Mouse (Mus musculus) lung, embryonic 14.5 days (tissue): Measurements from ENCODE around the gene Smurf1. TPM values are rescaled to one million over a fixed set of nuclear protein-coding genes. Genes with fewer than 3 reads are reported as not detected.
A peak's percentile ranks its signal among the peaks of the same experiment; 100 is the strongest.

ENCODE experiments used
- ATAC-seq: fragments of 200-750 bp; cut with Nextera tagmentation; 2 replicates; pipeline ENCODE4 v1.8.0; 2017; ENCODE audit warnings: mild to moderate bottlenecking, moderate TSS enrichment, moderate library complexity; ENCODE audit not compliant: insufficient read depth
- DNase-seq: peaks from one replicate; pipeline ENCODE4 v3.0.0-alpha.2; 2015
- H3K27ac ChIP-seq: fragments of 300-500 bp; sonication (generic); 2 replicates; pipeline ENCODE4 v1.5.1; 2014; ENCODE audit warnings: low read depth, mild to moderate bottlenecking, moderate library complexity
- H3K27me3 ChIP-seq: fragments of 300-500 bp; sonication (generic); 2 replicates; pipeline ENCODE4 v1.6.1; 2014; ENCODE audit warnings: low read length, control low read depth; ENCODE audit not compliant: insufficient read depth
- H3K36me3 ChIP-seq: fragments of 300-500 bp; sonication (generic); 2 replicates; pipeline ENCODE4 v1.6.1; 2014; ENCODE audit warnings: control low read depth; ENCODE audit not compliant: insufficient read depth
- H3K4me1 ChIP-seq: fragments of 300-500 bp; sonication (generic); 2 replicates; pipeline ENCODE4 v1.6.1; 2014; ENCODE audit warnings: antibody characterized with exemption, control low read depth; ENCODE audit not compliant: insufficient read depth
- H3K4me2 ChIP-seq: fragments of 300-500 bp; sonication (generic); 2 replicates; pipeline ENCODE4 v1.6.1; 2014; ENCODE audit warnings: mild to moderate bottlenecking
- H3K4me3 ChIP-seq: fragments of 300-500 bp; sonication (generic); 2 replicates; pipeline ENCODE4 v1.5.1; 2014; ENCODE audit warnings: low read depth, low read length
- H3K9ac ChIP-seq: fragments of 300-500 bp; sonication (generic); 2 replicates; pipeline ENCODE4 v1.6.1; 2014
- H3K9me3 ChIP-seq: fragments of 300-500 bp; sonication (generic); 2 replicates; pipeline ENCODE4 v1.6.1; 2016; ENCODE audit warnings: low read depth, low read length, control low read depth
- CTCF ChIP-seq: IDR thresholded peaks from 2 replicates; pipeline ENCODE4 v1.5.1; 2016; ENCODE audit warnings: antibody characterized with exemption, low read depth
- WGBS: fragments of 180-500 bp; shearing (Covaris S2); extraction: QIAGEN DNeasy Blood & Tissue Kit; methylation state at CpG from one replicate; pipeline ENCODE4 v1.1.7; 2014; 5-methylcytosine and 5-hydroxymethylcytosine counted together
- polyA plus RNA-seq: library from polyadenylated mRNA; unstranded; fragments of >200 nt; fragmentation: Nextera tagmentation; extraction: Ambion mirVana; gene quantifications from 2 replicates; pipeline ENCODE4 v1.2.1, GENCODE M21; 2014

Gene Smurf1
- polyA plus RNA-seq, 1 experiment from 2014 or later, result 28.3 TPM

DNA sequence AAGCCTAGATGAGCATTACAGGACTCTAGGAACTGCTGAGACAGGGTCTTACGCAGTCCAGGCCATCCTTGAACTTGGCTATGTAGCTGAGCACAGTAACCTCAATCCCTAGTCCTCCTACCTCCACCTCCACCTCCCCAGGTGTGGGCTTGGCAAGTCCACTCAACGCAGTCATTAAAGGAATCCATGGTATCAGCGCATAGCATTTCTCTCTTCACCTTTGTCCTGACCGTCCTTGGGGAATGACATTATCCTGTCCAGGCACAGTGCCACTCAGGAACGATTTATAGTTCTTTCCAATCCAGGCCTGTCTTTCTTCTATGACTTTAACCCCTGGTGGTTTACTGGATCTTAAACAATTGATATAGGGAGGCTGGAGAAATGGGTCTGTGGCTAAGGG, 24.8 kb upstream of the Smurf1 start:
- 72% methylated on average over 5 of the region's 5 CpGs for WGBS
- no peak for DNase-seq
- no peaks in the 10 kb centered on the region for H3K27me3 ChIP-seq
- H3K4me2 ChIP-seq, result no peak overlapping the region
- H3K9ac ChIP-seq, result no peak overlapping the region
- H3K4me1 ChIP-seq, result no peaks in the 10 kb centered on the region
- H3K27ac ChIP-seq, result no peak overlapping the region
- no peak for ATAC-seq
- H3K4me3 ChIP-seq, result no peak overlapping the region
- TF ChIP-seq CTCF, result no peak
- no peaks in the 10 kb centered on the region for H3K9me3 ChIP-seq
- H3K36me3 ChIP-seq, result no peaks in the 10 kb centered on the region

DNA sequence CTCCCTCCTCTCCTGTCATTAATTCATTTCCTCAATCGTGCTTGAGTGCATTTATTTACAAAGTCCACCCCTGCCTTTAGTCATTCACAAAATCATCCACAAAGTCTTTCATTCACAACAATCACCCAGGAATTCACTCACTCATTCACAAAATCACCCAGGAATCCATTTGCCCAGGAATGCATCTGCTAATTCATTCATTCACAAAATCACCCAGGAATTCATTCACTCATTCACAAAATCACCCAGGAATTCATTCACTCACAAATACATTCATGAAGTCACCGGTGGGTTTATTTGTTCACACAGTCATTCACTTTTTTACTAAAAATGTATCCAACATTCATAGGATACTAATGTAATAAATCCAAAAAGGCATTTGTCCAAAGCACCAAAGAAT, 24.4 kb upstream of the Smurf1 start:
- H3K36me3 ChIP-seq, result no peaks in the 10 kb centered on the region
- no peaks in the 10 kb centered on the region for H3K9me3 ChIP-seq
- no peak for TF ChIP-seq CTCF
- WGBS, result 56% methylated on average over 2 of the region's 2 CpGs
- ATAC-seq, result no peak
- H3K4me2 ChIP-seq, result no peak overlapping the region
- no peak for DNase-seq
- no peaks in the 10 kb centered on the region for H3K4me1 ChIP-seq
- no peak overlapping the region for H3K27ac ChIP-seq
- no peaks in the 10 kb centered on the region for H3K27me3 ChIP-seq
- no peak overlapping the region for H3K9ac ChIP-seq
- no peak overlapping the region for H3K4me3 ChIP-seq

DNA sequence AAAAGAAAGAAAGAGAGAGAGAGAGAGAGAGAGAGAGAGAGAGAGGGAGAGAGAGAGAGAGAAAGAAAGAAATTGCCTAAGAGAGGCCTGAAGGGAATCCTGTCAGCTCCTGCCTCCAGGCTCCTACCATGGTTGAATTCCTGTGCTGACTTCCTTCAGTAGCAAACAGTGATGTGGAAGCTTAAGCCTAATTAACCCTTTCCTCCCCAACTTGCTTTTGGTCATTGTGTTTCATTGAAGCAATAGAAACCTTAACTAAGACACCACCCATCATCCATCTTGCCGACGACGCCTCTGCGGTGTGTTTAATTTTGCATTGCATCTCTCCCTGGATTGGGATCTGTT, 23.4 kb upstream of the Smurf1 start:
- H3K4me2 ChIP-seq, result no peak overlapping the region
- no peak overlapping the region for H3K27ac ChIP-seq
- no peak overlapping the region for H3K9ac ChIP-seq
- no peak for TF ChIP-seq CTCF
- ATAC-seq (no peak), DNase-seq (no peak)
- H3K27me3 ChIP-seq, result no peaks in the 10 kb centered on the region
- H3K36me3 ChIP-seq, result no peaks in the 10 kb centered on the region
- H3K4me1 ChIP-seq, result no peaks in the 10 kb centered on the region
- H3K9me3 ChIP-seq, result no peaks in the 10 kb centered on the region; the same call in 1 of the 2 replicates
- H3K4me3 ChIP-seq, result no peak overlapping the region
- 72% methylated on average over 4 of the region's 4 CpGs for WGBS

DNA sequence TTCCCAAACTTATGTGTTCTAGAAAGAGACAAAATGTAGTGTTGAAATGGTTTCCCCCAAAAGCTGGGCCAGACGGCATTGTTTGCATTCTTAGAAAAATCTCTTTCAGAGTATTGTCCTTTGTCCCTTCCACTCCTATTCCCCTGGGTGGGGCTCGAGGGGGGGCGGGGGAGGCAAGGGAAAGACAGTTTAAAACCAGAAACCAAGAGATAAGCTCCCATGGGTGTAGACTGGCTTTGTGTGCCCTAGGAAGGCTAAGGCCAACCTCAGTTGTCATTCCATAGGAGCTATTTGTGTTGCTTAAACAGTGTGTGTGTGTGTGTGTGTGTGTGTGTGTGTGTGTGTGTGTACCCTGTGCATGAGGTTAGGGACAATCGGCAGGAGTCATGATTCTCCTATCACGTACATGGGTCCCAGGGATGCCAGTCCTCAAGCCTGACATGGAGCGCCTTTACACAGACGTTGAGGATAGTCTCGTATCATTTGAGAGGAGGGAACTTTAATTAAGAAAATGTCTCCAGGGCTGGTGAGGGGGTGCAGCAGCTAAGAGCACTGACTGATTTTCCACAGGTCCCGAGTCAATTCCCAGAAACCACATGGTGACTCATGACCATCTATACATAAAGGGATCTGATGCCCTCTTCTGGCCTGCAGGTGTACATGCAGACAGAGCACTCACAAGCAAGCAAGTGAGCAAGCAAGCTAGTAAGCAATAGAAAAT, 22.9 kb upstream of the Smurf1 start:
- no peaks in the 10 kb centered on the region for H3K27me3 ChIP-seq
- 46% methylated on average over 9 of the region's 9 CpGs for WGBS

DNA sequence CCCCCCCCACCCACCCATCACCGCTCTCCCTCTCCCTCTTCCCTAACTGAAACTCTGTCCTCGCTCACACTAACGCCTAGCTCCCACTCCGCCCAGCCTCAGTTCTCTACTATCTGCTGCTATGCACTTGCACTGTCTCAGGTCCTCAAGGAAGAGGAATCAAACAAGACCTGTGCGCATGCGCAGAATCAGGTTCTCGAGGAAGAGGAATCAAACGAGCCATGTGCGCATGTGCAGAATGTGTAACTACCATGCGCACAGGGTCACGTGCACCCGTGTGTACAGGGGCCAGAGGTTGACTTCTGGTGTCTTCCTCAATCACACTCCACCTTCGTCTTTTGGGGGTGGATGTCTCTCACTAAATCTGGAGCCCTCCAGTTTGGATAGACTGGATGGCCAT, 21.9 kb upstream of the Smurf1 start:
- H3K27me3 ChIP-seq, result no peaks in the 10 kb centered on the region
- DNase-seq, result no peak
- no peak for TF ChIP-seq CTCF
- ATAC-seq, result no peak
- H3K27ac ChIP-seq, result no peak overlapping the region
- no peak overlapping the region for H3K4me3 ChIP-seq
- H3K4me2 ChIP-seq, result no peak overlapping the region
- H3K36me3 ChIP-seq, result no peaks in the 10 kb centered on the region
- 86% methylated on average over 13 of the region's 13 CpGs for WGBS
- no peak overlapping the region for H3K9ac ChIP-seq
- no peaks in the 10 kb centered on the region for H3K4me1 ChIP-seq
- no peaks in the 10 kb centered on the region; the same call in 1 of the 2 replicates for H3K9me3 ChIP-seq

More for the DNA sequence above, 22.9 kb upstream of the Smurf1 start:
- DNase-seq (peak; percentile 81), ATAC-seq (peak; percentile 70; the same call in 1 of the 2 replicates)
- Histone ChIP-seq H3K4me3 (no peak overlapping the region), H3K9ac (no peak overlapping the region), H3K9me3 (no peaks in the 10 kb centered on the region; the same call in 1 of the 2 replicates), H3K4me2 (no peak overlapping the region), H3K4me1 (no peaks in the 10 kb centered on the region), H3K27ac (no peak overlapping the region), H3K36me3 (no peaks in the 10 kb centered on the region)
- peak; percentile 83 for TF ChIP-seq CTCF

DNA sequence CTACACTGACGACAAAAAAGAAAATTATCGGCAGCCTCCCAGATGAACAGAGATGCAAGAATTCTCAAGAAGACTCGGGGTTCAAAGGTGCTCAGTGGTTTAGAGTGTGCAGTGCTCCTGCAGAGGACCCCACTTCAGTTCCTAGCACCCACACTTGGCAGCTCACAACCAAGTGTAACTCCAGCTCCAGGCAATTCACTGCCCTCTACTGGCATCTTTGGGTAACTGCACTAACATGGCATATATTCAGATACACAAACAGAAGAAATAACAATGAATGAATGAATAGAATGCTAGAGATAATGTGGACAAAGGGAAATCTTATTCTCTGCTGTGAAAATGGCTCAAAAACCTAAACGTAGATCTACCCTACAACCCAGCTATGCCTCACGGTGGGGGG, 19.2 kb upstream of the Smurf1 start:
- Histone ChIP-seq H3K27ac (no peak overlapping the region), H3K4me3 (no peak overlapping the region), H3K4me1 (no peaks in the 10 kb centered on the region), H3K9me3 (no peaks in the 10 kb centered on the region; the same call in 1 of the 2 replicates), H3K27me3 (no peaks in the 10 kb centered on the region), H3K9ac (no peak overlapping the region), H3K36me3 (no peaks in the 10 kb centered on the region), H3K4me2 (no peak overlapping the region)
- DNase-seq (no peak), ATAC-seq (no peak)
- 92% methylated on average over 5 of the region's 5 CpGs for WGBS
- TF ChIP-seq CTCF, result peak; percentile 40

DNA sequence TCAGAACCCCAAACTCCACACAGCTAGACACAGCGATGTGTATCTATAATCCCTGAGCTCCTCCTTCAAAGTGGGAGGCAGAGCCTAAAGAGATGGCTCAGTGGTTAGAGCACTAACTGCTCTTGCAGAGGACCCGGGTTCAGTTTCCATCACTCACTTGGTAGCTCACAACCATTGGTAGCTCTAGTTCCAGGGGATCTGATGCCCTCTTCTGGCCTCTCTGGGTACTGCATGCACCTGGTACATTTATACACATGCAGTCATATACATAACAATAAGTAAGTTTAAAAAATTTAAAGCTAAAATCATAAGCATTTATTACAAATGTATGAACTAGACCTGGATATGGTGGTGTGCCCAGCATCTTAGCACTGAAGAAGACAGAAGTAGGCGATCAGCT, 17.6 kb upstream of the Smurf1 start:
- H3K9ac ChIP-seq, result no peak overlapping the region
- no peaks in the 10 kb centered on the region for H3K36me3 ChIP-seq
- H3K4me2 ChIP-seq, result no peak overlapping the region
- ATAC-seq (no peak), DNase-seq (no peak)
- no peaks in the 10 kb centered on the region for H3K27me3 ChIP-seq
- no peaks in the 10 kb centered on the region; the same call in 1 of the 2 replicates for H3K9me3 ChIP-seq
- H3K4me3 ChIP-seq, result no peak overlapping the region
- peak; percentile 41 for TF ChIP-seq CTCF
- WGBS, result 86% methylated on average over 3 of the region's 3 CpGs
- H3K4me1 ChIP-seq, result no peaks in the 10 kb centered on the region
- no peak overlapping the region for H3K27ac ChIP-seq

DNA sequence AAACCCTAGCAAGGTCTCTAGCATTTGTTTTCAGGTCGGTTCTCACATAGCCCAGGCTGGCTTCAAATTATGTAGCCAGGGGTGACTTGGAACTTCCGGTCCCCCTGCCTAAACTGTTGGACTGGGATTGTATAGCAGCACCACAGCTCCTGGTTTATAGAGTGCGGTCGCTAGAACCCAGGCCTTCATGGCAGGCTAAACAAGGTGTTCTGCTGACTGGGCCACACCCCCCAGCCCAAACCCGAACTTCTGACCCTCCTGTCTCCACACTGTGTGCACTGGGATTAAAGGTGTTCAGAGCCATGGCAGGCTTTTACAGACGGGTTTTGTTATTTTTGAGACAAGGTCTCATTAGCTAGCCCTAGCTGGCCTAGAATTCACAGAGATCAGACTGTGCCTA, 13.5 kb upstream of the Smurf1 start:
- DNase-seq, result no peak
- H3K27me3 ChIP-seq, result no peaks in the 10 kb centered on the region
- H3K4me2 ChIP-seq, result no peak overlapping the region
- no peak for TF ChIP-seq CTCF
- no peak overlapping the region for H3K9ac ChIP-seq
- no peaks in the 10 kb centered on the region for H3K4me1 ChIP-seq
- 57% methylated on average over 6 of the region's 6 CpGs for WGBS
- ATAC-seq, result peak; percentile 25; the same call in 1 of the 2 replicates
- no peaks in the 10 kb centered on the region for H3K36me3 ChIP-seq
- peak overlapping the region; percentile 76 for H3K27ac ChIP-seq
- no peak overlapping the region for H3K4me3 ChIP-seq
- H3K9me3 ChIP-seq, result no peaks in the 10 kb centered on the region
